Comparison of ENCODE assay signal across 8 mouse cellular contexts in genomic region chr16:22265849-22266376, GRCm38 (mm10). TPM values are rescaled to one million over a fixed set of nuclear protein-coding genes. Genes with fewer than 3 reads are reported as not detected.
A peak's percentile ranks its signal among the peaks of the same experiment; 100 is the strongest.
DNase-seq lines count a peak whose midpoint lies in the region; ATAC-seq lines count a peak whose summit lies in the region.

Gene Tra2b (minus strand): TSS chr16:22266005.

- peak within 1 kb of the TSS; percentile 99 for H3K9ac ChIP-seq in heart, embryonic 13.5 days
- peak within 1 kb of the TSS; percentile 98 for H3K9ac ChIP-seq in liver, embryonic 12.5 days
- H3K9ac ChIP-seq in stomach, embryonic 15.5 days: peak within 1 kb of the TSS; percentile 97

- peak within 1 kb of the TSS; percentile 91 for H3K4me2 ChIP-seq in heart, embryonic 13.5 days
- peak within 1 kb of the TSS; percentile 83 for H3K4me2 ChIP-seq in liver, embryonic 12.5 days
- H3K4me2 ChIP-seq in stomach, embryonic 15.5 days: peak within 1 kb of the TSS; percentile 60

- no peaks in the 10 kb centered on the region for H3K9me3 ChIP-seq in heart, embryonic 13.5 days
- no peaks in the 10 kb centered on the region for H3K9me3 ChIP-seq in liver, embryonic 12.5 days (replicated peaks)
- no peaks in the 10 kb centered on the region for H3K9me3 ChIP-seq in stomach, embryonic 15.5 days

- H3K27me3 ChIP-seq in heart, embryonic 13.5 days (replicated peaks): no peaks in the 10 kb centered on the region
- no peaks in the 10 kb centered on the region for H3K27me3 ChIP-seq in liver, embryonic 12.5 days (replicated peaks)
- no peaks in the 10 kb centered on the region for H3K27me3 ChIP-seq in stomach, embryonic 15.5 days (replicated peaks)

- peak within 1 kb of the TSS; percentile 99 for H3K4me3 ChIP-seq in heart, embryonic 13.5 days
- H3K4me3 ChIP-seq in liver, embryonic 12.5 days: peak within 1 kb of the TSS; percentile 96
- H3K4me3 ChIP-seq in stomach, embryonic 15.5 days (replicated peaks): peak within 1 kb of the TSS; percentile 71

- H3K4me1 ChIP-seq in heart, embryonic 13.5 days: peaks cover 32% of the 10 kb centered on the region
- peaks cover 38% of the 10 kb centered on the region for H3K4me1 ChIP-seq in liver, embryonic 12.5 days
- peaks cover 8% of the 10 kb centered on the region; the same call in 1 of the 2 replicates for H3K4me1 ChIP-seq in stomach, embryonic 15.5 days

- ATAC-seq in erythroid progenitor cell, adult 5-6 weeks (replicated peaks; ENCODE audit: low FRiP score, poor library complexity, severe bottlenecking): peak; percentile 96
- peak; percentile 96 for ATAC-seq in heart, embryonic 13.5 days (ENCODE audit: extremely low read depth, insufficient number of reproducible peaks, low FRiP score, low TSS enrichment)
- peak; percentile 98 for ATAC-seq in liver, embryonic 12.5 days
- peak; percentile 98 for ATAC-seq in stomach, embryonic 15.5 days (ENCODE audit: insufficient read depth, low FRiP score, low read depth)

- H3K27ac ChIP-seq in heart, embryonic 13.5 days (replicated peaks): peak within 1 kb of the TSS; percentile 99
- peak within 1 kb of the TSS; percentile 95 for H3K27ac ChIP-seq in liver, embryonic 12.5 days
- peak within 1 kb of the TSS; percentile 98 for H3K27ac ChIP-seq in stomach, embryonic 15.5 days

- under 1% methylated on average over 38 of the region's 38 CpGs for WGBS in heart, embryonic 13.5 days
- under 1% methylated on average over 38 of the region's 38 CpGs for WGBS in liver, embryonic 12.5 days (ENCODE audit: insufficient replicate concordance)
- under 1% methylated on average over 38 of the region's 38 CpGs for WGBS in stomach, embryonic 15.5 days

- DNase-seq in CD4-positive helper T cell, adult 2 months (ENCODE audit: low read depth, low spot score): peak; percentile 98
- peak; percentile 96 for DNase-seq in brain, embryonic 18.5 days (ENCODE audit: low read depth, low spot score)
- peak; percentile 98 for DNase-seq in kidney, postnatal 10 days
- DNase-seq in natural killer cell, adult 2 months (ENCODE audit: low spot score in 2 of 2): peak; percentile 96 to 97

- no peaks in the 10 kb centered on the region for H3K36me3 ChIP-seq in heart, embryonic 13.5 days
- H3K36me3 ChIP-seq in liver, embryonic 12.5 days: peaks cover 14% of the 10 kb centered on the region; the same call in 1 of the 2 replicates
- H3K36me3 ChIP-seq in stomach, embryonic 15.5 days: no peaks in the 10 kb centered on the region

RNA-seq across cellular contexts. Expression of gene Tra2b, which starts in this region (rescaled TPM):
- 210 and 235 TPM in 2 replicates for total RNA-seq in erythroid progenitor cell, adult 5-6 weeks (2015; ENCODE audit: low replicate concordance)
- 317 and 421 TPM in 2 replicates for total RNA-seq in erythroid progenitor cell, adult 5-6 weeks (2017; ENCODE audit: low replicate concordance)
- 189 and 217 TPM in 2 replicates for polyA plus RNA-seq in heart, embryonic 13.5 days (2015; fragmentation: Nextera tagmentation; extraction: Ambion mirVana)
- 239 and 249 TPM in 2 replicates for polyA plus RNA-seq in liver, embryonic 12.5 days (2016; fragmentation: Nextera tagmentation; extraction: Ambion mirVana)
- 320 and 338 TPM in 2 replicates for polyA plus RNA-seq in stomach, embryonic 15.5 days (2015; fragmentation: Nextera tagmentation; extraction: Ambion mirVana)

Comparison
In these comparisons a context has a peak if more than half of its experiments do, and no peak if none do; other contexts are left out.
1. Peak in every context shown above with its lines: DNase-seq, ATAC-seq, H3K4me3 ChIP-seq and H3K27ac ChIP-seq.